9 mouse cellular contexts compared by ENCODE assay signal in the genomic region with DNA sequence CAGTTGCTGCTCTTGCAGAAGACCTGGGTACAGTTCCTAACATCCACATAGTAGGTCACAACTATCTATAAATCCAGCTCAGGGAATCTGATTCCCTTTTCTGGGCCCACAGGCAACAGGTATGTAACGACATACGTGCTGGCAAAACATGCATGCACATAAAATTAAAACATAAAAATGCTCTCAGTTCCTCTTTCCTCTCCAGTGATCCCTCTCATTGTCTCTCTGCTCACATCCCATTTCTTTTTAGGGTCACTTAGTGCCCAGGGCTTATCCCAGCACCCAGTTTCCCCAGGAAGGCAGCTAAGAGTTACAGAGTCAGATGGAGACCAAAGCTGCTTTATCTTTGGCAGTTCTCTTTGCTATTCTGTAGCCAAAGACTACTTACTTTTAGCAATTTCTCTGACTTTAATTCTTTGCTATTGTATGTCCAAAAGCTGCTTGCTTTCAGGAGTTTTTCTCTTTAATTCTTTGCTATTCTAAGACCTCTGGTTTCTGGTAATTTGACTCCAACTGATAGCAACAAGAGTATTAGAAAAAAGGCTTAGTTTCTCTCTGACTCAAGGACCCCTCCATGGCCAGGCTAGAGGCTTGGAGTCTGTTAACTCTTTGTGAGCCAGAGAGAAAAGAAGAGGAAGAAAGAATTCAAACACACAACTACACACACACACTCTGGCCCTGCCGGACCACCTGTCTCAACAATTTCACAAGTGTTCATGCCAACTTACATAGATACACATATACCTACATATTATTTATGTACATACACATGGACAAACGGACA. TPM values are rescaled to one million over a fixed set of nuclear protein-coding genes. Genes with fewer than 3 reads are reported as not detected.
A peak's percentile ranks its signal among the peaks of the same experiment; 100 is the strongest.
DNase-seq lines count a peak whose midpoint lies in the region; ATAC-seq and TF ChIP-seq lines count a peak whose summit lies in the region.
"Had no signal": no experiment of that assay in that cellular context is flagged by ENCODE, and none has a peak within 500 bp of the region (broad histone marks: within the 10 kb centered on the region; RNA-seq: fewer than 3 reads in every experiment).

No protein-coding gene starts in this region.

- H3K27me3 ChIP-seq in embryonic facial prominence, embryonic 14.5 days (replicated peaks; ENCODE audit: control insufficient read depth, insufficient read depth, low read length), result no peaks in the 10 kb centered on the region
- H3K27me3 ChIP-seq in limb, embryonic 10.5 days (ENCODE audit: low read depth, poor library complexity, severe bottlenecking), result no peaks in the 10 kb centered on the region
- H3K27me3 ChIP-seq in neural tube, embryonic 13.5 days, result no peaks in the 10 kb centered on the region

- no peak for DNase-seq in layer of hippocampus, adult 2 months (ENCODE audit: low spot score in 2 of 2)
- DNase-seq in layer of hippocampus, postnatal 10 days (ENCODE audit: low spot score in 2 of 2), result no peak
- no peak for DNase-seq in embryonic facial prominence, embryonic 14.5 days (ENCODE audit: low spot score)
- DNase-seq in limb, embryonic 10.5 days (ENCODE audit: low spot score), result no peak
- DNase-seq in layer of hippocampus, postnatal 14 days (ENCODE audit: low spot score in 2 of 2), result no peak
- no peak for DNase-seq in left cerebral cortex, adult 18-20 months (ENCODE audit: low spot score in 2 of 2)
- DNase-seq in left cerebral cortex, adult 2 months (ENCODE audit: extremely low spot score in 1 of 2, low spot score in 2 of 2), result no peak
- DNase-seq: cerebellum, postnatal 25 days had no signal

- no peak for ATAC-seq in embryonic facial prominence, embryonic 14.5 days (ENCODE audit: low read depth)
- ATAC-seq in neural tube, embryonic 13.5 days (ENCODE audit: low read depth), result no peak

- H3K4me1 ChIP-seq in embryonic facial prominence, embryonic 14.5 days (ENCODE audit: control insufficient read depth, insufficient read depth, low read length), result peaks cover 11% of the 10 kb centered on the region
- peaks cover 31% of the 10 kb centered on the region for H3K4me1 ChIP-seq in limb, embryonic 10.5 days
- peaks cover 39% of the 10 kb centered on the region for H3K4me1 ChIP-seq in neural tube, embryonic 13.5 days (replicated peaks)

- peak overlapping the region; percentile 65 for H3K4me2 ChIP-seq in embryonic facial prominence, embryonic 14.5 days (ENCODE audit: low read depth, low read length)
- H3K4me2 ChIP-seq in neural tube, embryonic 13.5 days, result peak overlapping the region; percentile 73

- intact Hi-C loops in left cerebral cortex, adult 2 months (cut with DNase I), result no loop called here

- no peak for TF ChIP-seq CTCF in layer of hippocampus, adult 2 months (conservative IDR thresholded peaks at IDR 0.05)
- no peak for TF ChIP-seq CTCF in left cerebral cortex, adult 2 months (IDR thresholded peaks at IDR 0.05)

- peak overlapping the region; percentile 69 for H3K4me3 ChIP-seq in layer of hippocampus, adult 2 months
- H3K4me3 ChIP-seq in embryonic facial prominence, embryonic 14.5 days (ENCODE audit: low read depth, low read length), result peak overlapping the region; percentile 80
- peak overlapping the region; percentile 77 for H3K4me3 ChIP-seq in limb, embryonic 10.5 days
- peak overlapping the region; percentile 51 for H3K4me3 ChIP-seq in neural tube, embryonic 13.5 days
- no peak overlapping the region for H3K4me3 ChIP-seq in left cerebral cortex, adult 2 months

- H3K27ac ChIP-seq in layer of hippocampus, adult 2 months, result peak overlapping the region; percentile 61; the same call in 1 of the 2 replicates
- no peak overlapping the region for H3K27ac ChIP-seq in embryonic facial prominence, embryonic 14.5 days (replicated peaks; ENCODE audit: low read depth, low read length)
- peak overlapping the region; percentile 91 for H3K27ac ChIP-seq in limb, embryonic 10.5 days
- H3K27ac ChIP-seq in neural tube, embryonic 13.5 days (replicated peaks), result no peak overlapping the region
- no peak overlapping the region for H3K27ac ChIP-seq in left cerebral cortex, adult 2 months

- WGBS in embryonic facial prominence, embryonic 14.5 days, result 32% methylated on average over 4 of the region's 4 CpGs
- WGBS in limb, embryonic 10.5 days, result 41% methylated on average over 4 of the region's 4 CpGs
- 28% methylated on average over 4 of the region's 4 CpGs for WGBS in neural tube, embryonic 13.5 days

- H3K36me3 ChIP-seq in embryonic facial prominence, embryonic 14.5 days (ENCODE audit: control insufficient read depth, insufficient read depth, low read length), result peaks cover 10% of the 10 kb centered on the region; the same call in 1 of the 2 replicates
- H3K36me3 ChIP-seq in limb, embryonic 10.5 days, result peaks cover 17% of the 10 kb centered on the region
- H3K36me3 ChIP-seq in neural tube, embryonic 13.5 days, result no peaks in the 10 kb centered on the region

- H3K9ac ChIP-seq in embryonic facial prominence, embryonic 14.5 days (ENCODE audit: low read depth, low read length), result peak overlapping the region; percentile 53
- peak overlapping the region; percentile 44; the same call in 1 of the 2 replicates for H3K9ac ChIP-seq in neural tube, embryonic 13.5 days

- no peaks in the 10 kb centered on the region for H3K9me3 ChIP-seq in embryonic facial prominence, embryonic 14.5 days (ENCODE audit: control insufficient read depth, low read length)
- H3K9me3 ChIP-seq in limb, embryonic 10.5 days (replicated peaks), result no peaks in the 10 kb centered on the region
- H3K9me3 ChIP-seq in neural tube, embryonic 13.5 days, result no peaks in the 10 kb centered on the region

RNA-seq across cellular contexts. Expression of gene Cenpf, which starts 1.4 kb away (rescaled TPM):
- total RNA-seq in layer of hippocampus, adult 2 months (2021), result 1 to 10 TPM; 1.1 to 1.4 TPM
- 1 to 10 TPM; 4.5 to 5.9 TPM for total RNA-seq in layer of hippocampus, postnatal 10 days (2021)
- polyA plus RNA-seq in embryonic facial prominence, embryonic 14.5 days (2014; fragmentation: Nextera tagmentation; extraction: Ambion mirVana), result 54.4 and 62.8 TPM in 2 replicates
- 78.5 and 93.0 TPM in 2 replicates for polyA plus RNA-seq in limb, embryonic 10.5 days (2016; fragmentation: Nextera tagmentation; extraction: Ambion mirVana)
- 18.1 and 27.6 TPM in 2 replicates for polyA plus RNA-seq in neural tube, embryonic 13.5 days (2015; fragmentation: Nextera tagmentation; extraction: Ambion mirVana)
- total RNA-seq in layer of hippocampus, postnatal 14 days (2021), result 1 to 10 TPM; 3.0 to 4.0 TPM
- total RNA-seq in left cerebral cortex, adult 18-20 months (2021), result under 1 TPM; 0.09 to 0.46 TPM
- total RNA-seq in left cerebral cortex, adult 2 months (2021), result under 1 TPM; 0.37 to 0.84 TPM

RNA-seq across cellular contexts. Expression of gene Ptpn14, which starts 38.8 kb away (rescaled TPM):
- 10 to 100 TPM; 14.5 to 14.8 TPM for total RNA-seq in layer of hippocampus, adult 2 months (2021)
- 10 to 100 TPM; 10.3 to 10.8 TPM for total RNA-seq in layer of hippocampus, postnatal 10 days (2021)
- polyA plus RNA-seq in embryonic facial prominence, embryonic 14.5 days (2014; fragmentation: Nextera tagmentation; extraction: Ambion mirVana), result 12.3 and 12.5 TPM in 2 replicates
- polyA plus RNA-seq in limb, embryonic 10.5 days (2016; fragmentation: Nextera tagmentation; extraction: Ambion mirVana), result 5.4 and 6.3 TPM in 2 replicates
- 1.8 and 1.9 TPM in 2 replicates for polyA plus RNA-seq in neural tube, embryonic 13.5 days (2015; fragmentation: Nextera tagmentation; extraction: Ambion mirVana)
- total RNA-seq in layer of hippocampus, postnatal 14 days (2021), result 10 to 100 TPM; 12.0 to 15.7 TPM
- total RNA-seq in left cerebral cortex, adult 18-20 months (2021), result 10 to 100 TPM; 12.8 to 14.8 TPM
- 10 to 100 TPM; 13.2 to 13.9 TPM for total RNA-seq in left cerebral cortex, adult 2 months (2021)

Comparison
In these comparisons a context has a peak if more than half of its experiments do, and no peak if none do; other contexts are left out.
1. H3K27ac ChIP-seq: peak in layer of hippocampus, adult 2 months (single experiment) and limb, embryonic 10.5 days (single experiment); none in embryonic facial prominence, embryonic 14.5 days (single experiment), neural tube, embryonic 13.5 days (single experiment) and left cerebral cortex, adult 2 months (single experiment).